Mouse (Mus musculus): ENCODE data around the gene Mdga2.

Gene Mdga2

DNA sequence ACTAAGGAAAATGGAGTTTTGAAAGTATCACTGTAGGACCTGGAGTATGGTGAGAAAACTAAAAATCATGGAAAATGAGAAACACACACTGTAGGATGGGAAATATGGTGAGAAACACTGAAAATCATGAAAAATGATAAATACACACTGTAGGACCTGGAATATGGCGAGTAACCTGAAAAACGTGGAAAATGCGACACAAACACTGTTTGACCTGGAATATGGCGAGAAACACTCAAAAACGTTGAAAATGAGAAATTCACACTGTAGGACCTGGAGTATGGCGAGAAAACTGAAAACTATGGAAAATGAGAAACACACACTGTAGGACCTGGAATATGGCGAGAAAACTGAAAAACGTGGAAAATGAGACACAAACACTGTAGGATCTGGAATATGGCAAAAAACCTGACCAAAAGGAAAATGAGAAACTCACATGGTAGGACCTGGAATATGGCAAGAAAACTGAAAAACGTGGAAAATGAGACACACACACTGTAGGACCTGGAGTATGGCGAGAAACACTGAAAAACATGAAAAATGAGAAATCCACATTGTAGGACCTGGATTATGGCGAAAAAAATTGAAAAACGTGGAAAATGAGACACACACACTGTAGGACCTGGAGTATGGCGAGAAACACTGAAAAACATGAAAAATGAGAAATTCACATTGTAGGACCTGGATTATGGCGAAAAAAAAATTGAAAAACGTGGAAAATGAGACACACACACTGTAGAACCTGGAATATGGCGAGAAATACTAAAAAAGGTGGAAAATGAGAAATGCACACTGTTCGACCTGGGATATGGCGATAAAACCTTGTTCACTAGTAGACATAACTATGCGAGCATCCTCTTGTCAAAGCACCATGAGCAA is 163.0 kb downstream of the Mdga2 start:
- peak; percentile 78 for ATAC-seq (ENCODE audit: low TSS enrichment)

DNA sequence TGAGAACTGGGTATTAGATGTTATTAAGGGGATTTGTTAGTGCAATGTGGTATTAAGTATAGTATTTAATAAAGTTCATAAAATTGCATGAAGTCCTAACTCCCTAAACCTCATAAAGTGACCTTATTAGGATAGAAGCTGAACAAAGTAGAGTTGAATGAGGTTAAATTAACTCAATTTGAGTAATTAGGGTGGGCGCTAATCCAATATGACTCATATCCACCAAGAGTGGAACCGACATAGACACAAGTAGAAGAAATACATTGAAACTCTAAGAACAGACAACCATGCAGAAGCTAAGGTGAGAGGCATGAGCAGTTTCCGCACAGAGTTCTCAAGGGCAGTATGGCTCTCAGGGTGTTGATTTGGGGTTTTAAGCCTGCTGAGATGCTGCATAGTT is 165.7 kb downstream of the Mdga2 start:
- ATAC-seq (ENCODE audit: low TSS enrichment), result no peak

DNA sequence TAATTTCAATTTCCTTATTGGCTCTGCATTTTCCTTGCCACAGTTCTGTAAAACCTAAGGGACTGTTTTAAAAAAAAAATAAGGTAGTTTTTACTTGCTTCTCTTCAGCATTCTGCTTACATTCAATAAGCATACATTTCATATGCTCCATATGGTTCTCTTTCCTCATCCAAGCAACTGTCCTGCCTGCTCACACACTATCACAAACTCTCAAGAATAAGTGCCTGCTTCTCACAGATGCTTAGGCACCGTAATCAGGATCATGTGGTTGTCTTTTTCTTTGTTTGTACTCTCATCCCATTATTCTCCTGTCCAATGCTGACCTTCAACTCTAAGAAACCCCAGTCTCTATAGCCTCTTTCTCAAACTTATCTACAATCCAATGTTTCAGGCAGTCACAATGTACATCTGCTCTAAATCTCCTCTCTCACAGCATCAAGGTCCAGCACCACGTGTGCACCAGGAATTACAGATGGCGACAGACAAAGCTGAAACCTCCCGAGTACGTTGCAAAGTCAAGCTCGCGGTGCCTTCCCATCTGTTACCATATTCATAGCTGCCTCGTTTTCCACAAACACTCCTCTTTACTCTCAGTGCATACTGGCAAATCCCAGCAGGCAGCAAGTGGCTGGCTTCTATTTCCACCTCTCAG is 177.1 kb downstream of the Mdga2 start:
- ATAC-seq (ENCODE audit: low TSS enrichment), result peak; percentile 84

DNA sequence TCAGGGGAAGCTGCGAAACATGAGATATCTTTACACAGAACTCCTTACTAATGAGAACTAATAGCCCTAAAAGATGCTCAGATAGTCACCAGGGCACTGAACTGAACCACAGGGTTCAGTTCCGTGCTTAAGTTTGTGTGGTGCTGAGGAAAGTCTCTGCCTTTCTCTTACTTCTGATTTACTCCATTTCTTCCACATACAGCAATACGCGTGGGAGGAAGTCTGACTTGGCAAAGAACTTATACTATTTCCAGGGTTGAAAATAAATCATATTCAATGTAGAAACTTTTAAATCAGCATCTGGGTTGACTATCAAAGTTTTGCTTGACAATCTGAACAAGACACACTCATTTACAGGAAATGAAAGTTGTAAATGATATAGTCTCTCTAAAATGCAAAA is 180.5 kb downstream of the Mdga2 start:
- peak; percentile 53; the same call in 1 of the 2 replicates for ATAC-seq (ENCODE audit: low TSS enrichment)

DNA sequence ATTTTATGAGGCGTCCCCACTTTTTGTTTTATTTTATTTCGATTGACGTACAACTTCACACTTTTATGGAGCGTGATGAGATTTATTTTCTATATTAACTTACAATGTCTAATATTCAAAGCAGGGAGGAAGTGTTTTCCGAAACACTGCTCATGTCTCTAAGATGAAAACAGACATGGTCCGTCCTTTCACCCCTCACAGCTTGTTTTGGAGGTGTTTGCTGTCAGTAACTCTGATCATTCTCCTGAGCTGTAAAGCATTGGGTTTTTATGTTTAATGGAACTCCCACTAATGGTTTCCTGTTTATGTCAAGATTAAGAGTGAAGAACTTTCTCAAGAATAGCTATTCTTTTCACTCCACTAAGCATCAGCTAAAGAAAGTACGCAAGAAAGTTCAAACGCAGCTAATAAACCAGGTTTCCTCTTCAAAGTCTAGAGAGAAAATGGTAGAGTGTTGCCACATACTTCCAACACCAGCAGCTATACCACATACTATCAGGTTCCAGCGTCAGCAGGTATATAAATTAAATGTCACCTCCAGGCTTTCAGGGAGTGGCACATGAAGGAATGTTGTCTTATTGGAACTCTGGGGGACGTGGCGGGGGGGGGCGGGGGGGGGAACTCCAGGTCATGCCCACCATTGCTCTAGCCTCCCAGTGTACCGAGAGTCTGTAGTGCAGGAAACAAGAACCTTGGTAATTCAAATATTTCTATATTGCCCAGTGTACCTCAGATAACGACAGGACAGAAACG is 186.7 kb downstream of the Mdga2 start:
- no peak for ATAC-seq (ENCODE audit: low TSS enrichment)

DNA sequence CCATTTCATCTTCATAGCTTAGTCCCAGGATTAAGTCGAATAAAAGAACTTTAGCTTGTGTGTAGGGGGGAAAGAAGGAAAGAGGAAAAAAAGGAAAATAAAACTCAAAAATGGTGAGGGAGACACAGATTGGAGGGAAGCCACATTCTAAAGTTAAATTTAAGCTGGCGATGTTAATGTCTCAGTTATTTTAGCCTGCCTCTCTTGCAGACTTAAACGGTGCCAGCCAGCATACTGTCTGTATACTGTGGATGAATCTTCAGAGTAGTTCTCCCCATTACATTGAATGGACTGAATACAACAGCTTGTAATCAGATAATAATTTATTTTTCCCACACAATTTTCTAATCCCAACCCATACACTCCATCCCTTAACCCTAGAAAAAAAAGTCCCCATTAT is 205.2 kb downstream of the Mdga2 start:
- ATAC-seq (ENCODE audit: low TSS enrichment), result peak; percentile 95

DNA sequence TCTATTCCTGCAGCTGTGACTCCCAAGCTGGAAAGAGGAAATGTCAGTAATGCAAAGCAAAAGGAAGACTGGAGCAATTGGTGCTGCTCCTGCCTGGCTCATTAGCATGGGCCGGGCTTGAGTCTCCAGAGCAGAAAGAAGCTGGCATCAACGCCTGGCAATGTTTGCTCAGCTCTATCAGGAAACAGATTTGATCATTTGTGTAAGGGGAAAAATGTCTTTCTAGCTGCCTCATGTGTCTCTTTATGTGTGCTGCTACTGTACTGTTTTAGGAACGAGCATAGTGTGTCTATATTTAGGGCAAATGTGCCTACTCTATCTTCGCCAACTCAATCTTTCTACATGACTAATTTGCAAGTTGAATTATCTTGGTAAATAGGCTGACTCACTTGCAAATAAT is 211.0 kb downstream of the Mdga2 start:
- ATAC-seq (ENCODE audit: low TSS enrichment), result peak; percentile 90

DNA sequence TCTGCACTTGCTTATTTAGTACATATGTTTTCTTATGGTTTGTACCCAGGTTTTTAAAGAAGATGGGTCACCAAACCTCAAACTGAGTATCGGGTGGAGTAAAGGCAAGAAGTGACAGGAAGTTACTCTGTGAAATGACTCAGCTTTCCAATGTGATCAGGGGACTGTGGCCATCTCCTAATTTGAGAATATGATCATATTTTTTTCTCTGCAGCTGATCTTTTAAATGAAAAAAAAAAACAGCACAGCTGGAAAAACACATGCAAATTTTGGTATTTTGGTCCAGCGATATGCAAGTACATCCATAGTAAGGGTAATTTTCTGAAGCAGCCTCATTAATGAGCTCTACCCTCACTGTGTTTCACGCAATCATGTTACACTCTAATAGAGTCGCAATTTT is 212.0 kb downstream of the Mdga2 start:
- no peak for ATAC-seq (ENCODE audit: low TSS enrichment)

DNA sequence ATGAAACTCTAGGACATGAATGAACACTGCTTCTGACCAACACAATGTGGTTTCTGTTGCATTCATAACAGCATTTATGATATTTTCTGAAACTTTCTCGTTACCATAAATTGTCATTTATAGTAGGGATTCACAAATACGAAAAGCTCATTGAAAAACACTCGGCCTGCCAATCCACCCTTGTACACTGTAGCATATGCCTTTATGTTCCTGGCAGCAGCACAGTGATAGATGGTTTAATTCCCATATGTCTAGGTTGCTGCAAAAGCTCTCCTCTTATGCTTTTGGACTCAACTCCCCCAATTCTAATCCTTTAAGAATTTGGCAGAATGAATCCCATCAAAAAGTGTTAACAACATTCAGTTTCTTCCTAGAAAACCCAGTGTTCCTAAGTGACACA is 213.2 kb downstream of the Mdga2 start:
- ATAC-seq (ENCODE audit: low TSS enrichment), result peak; percentile 39

DNA sequence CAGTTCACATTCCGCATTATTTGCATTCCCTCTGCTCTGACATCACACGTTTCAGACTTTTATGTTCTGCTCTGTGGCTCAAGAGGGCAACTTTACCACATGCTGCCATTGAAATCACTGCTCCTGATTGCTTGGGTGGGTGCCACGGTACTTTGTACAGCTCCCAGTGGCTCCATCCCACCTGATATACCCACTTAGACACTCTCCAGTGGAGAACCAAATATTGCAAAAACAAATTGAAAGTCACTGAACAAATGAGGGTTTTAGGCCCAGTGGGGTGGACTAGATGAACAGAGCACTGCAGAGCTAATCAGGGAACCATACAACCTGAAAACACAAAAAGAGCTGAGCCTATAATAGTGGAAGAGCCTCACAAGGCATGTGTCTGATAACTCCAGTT is 268.2 kb downstream of the Mdga2 start:
- ATAC-seq (ENCODE audit: low TSS enrichment), result no peak

DNA sequence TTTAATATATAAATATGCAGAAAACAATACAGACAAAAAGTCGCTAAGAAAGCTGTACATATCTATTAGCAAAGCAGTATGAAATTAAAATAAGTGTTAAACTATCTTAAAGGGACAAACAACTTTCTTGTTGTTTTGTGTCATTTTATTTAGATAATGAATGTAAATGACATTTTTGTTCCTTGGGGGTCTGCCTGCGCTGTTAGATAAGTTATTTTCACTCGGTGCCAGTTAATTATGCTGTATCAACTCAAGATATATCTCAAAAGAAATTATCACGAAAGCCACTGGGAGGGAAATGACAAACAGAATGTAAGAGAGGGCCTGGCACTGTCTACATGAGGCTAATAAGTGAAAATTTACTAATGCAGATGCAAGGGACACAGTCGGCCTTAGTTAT is 306.6 kb downstream of the Mdga2 start:
- no peak for ATAC-seq (ENCODE audit: low TSS enrichment)

DNA sequence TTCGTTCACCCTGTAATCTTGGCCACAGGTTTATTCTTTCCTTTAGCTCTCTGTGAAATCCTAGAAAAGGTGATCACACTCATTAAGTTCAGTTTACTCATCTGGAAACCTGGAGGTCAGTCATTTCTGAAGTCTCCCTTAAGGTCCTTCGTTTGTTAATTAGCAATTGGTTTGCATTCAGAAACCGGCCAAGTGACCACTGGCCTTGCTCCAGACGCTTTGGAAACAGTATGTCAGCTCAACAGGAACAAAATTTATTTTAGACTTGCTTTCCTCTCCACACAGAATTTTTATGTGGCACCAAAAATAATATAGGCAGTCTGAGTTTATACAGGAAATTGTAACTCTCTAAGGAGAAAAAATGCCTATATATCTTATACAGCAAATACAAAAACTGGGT is 323.0 kb downstream of the Mdga2 start:
- ATAC-seq (ENCODE audit: low TSS enrichment), result peak; percentile 44

DNA sequence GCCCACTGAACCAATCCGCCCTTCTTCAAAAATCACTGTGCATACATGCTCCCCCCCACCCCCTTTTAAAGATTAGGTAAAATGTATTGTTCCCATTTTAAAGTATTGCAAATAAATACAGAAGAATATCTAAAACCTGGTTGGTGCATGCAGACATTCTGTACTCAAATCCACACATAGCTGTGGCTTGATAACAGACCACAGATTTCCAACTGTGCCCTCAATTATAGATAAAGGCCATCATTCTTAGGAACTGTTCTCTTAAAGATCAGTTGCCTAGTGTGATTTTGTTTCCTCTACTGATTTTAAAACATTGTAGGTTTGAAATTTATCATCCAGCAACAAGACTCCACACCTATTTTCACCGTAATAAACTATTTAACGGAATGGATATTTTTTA is 325.6 kb downstream of the Mdga2 start:
- ATAC-seq (ENCODE audit: low TSS enrichment), result no peak

DNA sequence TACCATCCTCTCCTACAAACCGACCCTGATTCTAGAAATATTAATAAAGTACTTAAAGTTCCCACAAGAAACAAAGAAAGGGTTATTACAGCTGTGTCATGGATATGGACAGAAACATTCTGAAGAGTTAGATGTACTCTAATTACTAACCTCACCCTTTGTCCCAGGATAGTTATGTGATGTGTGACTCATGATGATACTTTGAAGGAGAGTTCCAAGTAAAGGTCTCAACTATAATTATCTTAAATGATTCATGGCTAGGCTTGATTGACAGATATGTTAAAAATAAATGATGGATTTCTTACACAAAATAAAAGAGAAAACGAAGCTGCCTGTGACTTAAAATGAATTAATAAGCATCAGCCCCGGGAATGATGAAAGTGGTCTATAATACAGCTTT is 332.1 kb downstream of the Mdga2 start:
- ATAC-seq (ENCODE audit: low TSS enrichment), result no peak

DNA sequence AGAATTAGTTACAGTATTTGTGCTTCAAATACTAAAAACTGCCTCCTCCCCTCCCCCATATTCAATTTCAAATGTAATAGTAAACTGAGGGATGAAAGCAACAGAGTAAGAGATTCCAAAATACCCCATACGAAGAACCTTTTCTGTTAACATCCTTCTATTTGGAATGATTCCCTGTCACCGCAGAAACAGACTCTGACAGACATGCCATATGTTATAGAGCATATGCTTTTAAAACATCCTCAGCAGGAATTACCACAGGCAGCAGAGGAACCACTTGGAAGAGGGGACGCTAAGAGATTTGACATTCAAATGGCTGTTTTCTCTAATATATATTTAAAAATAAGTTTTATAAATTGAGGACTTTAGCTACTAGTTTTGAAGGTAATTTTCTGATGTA is 333.1 kb downstream of the Mdga2 start:
- ATAC-seq (ENCODE audit: low TSS enrichment), result peak; percentile 69; the same call in 1 of the 2 replicates

DNA sequence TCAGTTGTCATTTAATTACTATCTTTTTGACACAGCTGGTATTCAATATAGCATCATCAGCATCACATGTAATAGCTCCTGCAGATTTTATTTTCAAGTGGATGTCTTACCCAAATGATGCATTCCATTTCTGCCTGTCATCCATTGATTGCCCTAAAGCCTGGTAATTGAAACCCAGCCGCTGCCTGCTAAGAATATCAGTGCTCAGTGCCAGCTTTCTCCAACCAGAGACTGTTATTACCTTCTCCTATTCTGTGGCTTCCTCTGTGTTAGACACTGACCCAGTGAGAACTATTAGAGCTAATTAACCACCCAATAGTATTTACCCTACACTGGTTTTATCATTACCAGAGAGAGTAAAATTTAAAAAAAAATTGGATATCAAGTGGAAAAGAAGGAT is 333.7 kb downstream of the Mdga2 start:
- peak; percentile 50 for ATAC-seq (ENCODE audit: low TSS enrichment)

DNA sequence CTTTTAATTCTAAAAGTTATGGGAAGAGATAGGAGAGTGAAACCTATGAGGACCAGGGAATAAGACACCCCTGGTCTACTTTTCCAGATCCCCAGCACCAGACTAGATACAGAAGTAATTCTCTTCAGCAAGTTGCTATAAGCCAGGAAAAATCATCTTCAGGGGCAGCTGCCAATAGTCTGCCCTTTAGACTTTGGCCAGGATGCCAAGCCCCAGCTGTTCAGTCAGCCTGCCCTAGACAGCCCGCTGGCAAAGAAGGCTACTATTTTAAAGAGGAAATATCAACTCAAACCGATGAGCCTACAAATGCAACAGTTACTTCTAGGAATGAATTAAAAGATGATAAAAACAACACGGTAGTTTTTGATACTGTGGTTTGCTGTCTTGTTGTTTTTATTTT is 356.1 kb downstream of the Mdga2 start:
- ATAC-seq (ENCODE audit: low TSS enrichment), result no peak

DNA sequence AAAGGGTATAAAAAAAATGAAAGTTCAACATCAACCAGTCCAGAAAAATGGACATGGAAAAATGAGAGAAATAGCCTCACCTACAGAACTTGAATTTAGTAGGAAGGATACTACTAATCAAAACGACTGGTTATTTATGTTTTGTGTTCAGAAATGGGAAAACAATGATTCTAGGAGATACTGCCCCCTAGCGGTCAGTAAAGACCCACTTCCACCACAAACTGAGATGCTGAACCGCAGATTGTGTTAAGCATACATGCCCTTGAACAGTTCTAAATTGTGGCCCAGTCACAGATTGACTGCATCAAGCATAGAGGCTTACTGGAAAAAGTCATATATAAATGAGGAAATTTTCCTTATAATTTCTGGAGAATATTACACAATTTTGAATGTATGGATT is 369.2 kb downstream of the Mdga2 start:
- ATAC-seq (ENCODE audit: low TSS enrichment), result no peak

DNA sequence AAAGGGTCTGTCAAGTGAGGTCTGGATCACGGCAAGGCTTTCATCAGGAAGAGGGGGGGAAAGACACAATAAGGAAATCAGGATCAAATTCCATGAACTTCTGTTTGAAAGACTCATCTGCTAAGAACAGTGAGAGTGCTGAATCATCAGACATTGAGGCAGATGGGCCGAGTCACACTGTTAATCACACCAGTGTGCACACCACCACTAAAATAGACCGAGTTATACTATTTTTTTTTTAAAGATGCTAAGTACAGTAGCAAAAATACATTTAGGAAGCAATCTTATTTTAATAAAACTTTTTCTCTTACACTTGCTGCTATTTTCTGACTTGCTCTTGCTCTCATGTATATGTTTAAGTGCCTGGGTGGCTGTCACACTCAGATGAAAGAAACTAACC is 382.0 kb downstream of the Mdga2 start:
- ATAC-seq (ENCODE audit: low TSS enrichment), result peak; percentile 86

DNA sequence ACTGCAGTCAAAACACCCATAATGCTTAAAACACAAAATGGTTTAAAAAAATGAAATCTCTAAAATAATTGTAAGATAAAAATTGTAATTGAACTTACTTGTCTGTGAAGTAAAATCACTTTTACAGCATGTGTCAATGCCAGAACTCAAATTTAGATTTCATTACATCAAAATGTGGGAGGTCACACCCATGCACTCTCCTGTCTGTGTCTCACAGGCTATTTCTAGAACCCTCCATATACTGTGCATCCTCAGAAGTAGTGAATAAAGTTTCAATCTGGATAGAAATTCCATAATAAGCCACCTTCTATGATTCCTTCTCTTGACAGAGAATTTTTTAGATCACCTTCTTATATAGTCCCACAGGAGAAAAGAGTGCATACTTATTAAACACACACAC is 466.7 kb downstream of the Mdga2 start:
- peak; percentile 55; the same call in 1 of the 2 replicates for ATAC-seq (ENCODE audit: low TSS enrichment)

DNA sequence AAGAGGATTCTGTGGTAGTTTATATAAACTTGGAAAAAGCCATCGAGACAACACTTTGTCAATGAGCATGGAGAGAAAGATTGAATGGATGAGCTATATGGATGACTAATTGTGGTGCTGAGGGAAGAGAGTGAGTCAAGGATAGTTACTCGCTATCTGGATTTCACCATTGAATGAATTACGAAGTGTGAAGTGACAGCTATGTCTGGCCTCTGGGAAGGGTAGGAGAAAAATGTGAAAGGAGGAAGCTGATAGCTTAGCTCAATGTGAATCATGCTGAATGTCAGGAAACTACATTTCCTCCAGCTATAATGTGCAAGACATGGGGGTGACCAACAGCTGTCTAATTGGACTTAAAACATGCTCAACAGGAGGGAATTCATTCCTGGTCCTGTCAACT is 487.8 kb downstream of the Mdga2 start:
- ATAC-seq (ENCODE audit: low TSS enrichment), result peak; percentile 32

DNA sequence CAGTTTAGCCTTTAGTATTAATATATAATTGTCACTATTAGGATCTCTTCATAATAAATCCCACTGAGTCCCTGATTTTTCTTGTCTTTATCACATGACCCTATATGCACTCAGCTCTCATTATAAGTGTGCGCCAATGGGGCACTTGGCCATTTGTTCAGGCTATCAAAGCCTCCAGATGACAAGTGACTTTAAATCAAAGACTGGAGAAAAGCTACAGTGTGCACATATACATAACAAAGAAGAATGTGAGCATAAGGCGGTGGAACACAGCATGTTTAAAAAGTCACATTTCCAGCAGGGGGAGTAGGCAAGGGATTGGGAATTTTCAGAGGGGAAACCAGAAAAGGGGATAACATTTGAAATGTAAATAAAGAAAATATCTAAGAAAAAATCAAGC is 497.9 kb downstream of the Mdga2 start:
- no peak for ATAC-seq (ENCODE audit: low TSS enrichment)

DNA sequence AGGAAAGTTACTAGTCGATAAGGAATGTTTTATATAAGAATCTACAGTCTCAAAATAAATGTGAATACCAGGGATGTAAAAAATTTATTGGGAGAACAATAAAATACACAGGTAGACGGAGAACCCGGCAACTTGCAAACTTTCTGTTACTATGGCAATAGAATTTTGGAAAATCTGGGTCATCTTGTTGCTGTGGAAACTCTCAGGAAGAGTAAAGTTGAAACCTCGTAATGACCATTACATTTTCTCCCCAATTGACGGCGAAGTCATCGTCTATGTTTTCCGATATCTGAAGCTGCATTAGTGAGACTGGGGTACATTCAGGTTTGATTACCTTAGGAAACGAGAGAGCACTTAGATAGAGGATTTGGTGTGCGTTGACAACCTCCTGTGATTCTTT is 514.0 kb downstream of the Mdga2 start:
- ATAC-seq (ENCODE audit: low TSS enrichment), result no peak
